Mouse (Mus musculus) olfactory bulb, adult 2 months (tissue): ENCODE data around the gene Dcun1d2.

ENCODE experiments used
- CTCF ChIP-seq: fragments of 200-500 bp; IDR thresholded peaks from 2 replicates; pipeline ENCODE4 v1.5.1; 2012; ENCODE audit warnings: low read depth, mild to moderate bottlenecking, low read length, moderate library complexity; ENCODE audit not compliant: insufficient read depth
- POLR2A ChIP-seq: fragments of 200-500 bp; IDR thresholded peaks from 2 replicates; pipeline ENCODE4 v1.6.1; 2012; ENCODE audit warnings: mild to moderate bottlenecking, low read depth, low read length, moderate library complexity; ENCODE audit not compliant: insufficient read depth

DNA sequence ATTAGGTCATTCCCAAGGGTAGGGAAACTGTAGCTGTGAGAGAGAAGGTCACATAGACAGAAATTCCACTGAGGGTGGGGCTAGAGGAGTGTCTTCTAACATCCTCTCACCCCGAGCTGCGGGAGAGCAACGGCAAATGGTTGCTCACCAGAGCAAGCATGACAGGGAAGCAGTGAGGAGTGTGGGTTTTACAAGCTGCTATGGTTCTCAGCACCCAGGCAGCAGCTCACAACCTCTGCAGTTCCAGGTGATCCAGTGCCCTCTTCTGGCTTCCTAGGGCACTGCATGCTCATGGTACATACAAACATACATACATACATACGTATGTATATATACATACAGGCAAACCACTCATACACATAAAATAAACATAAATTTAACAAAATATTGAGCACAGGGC lies 18.0 kb upstream of the Dcun1d2 start:
- TF ChIP-seq CTCF (no peak), POLR2A (no peak)
